Mouse (Mus musculus): Measurements from ENCODE around the gene Rbp1.

Gene Rbp1

GRCm38 (mm10) chr9:98425351-98425880, 2.7 kb downstream of the Rbp1 start:
- DNase-seq: no peak

- no peak for DNase-seq
These were observed 5.3 kb downstream of the Rbp1 start for GRCm38 (mm10) chr9:98427906-98428517.

GRCm38 (mm10) chr9:98428783-98429182, 6.0 kb downstream of the Rbp1 start:
- DNase-seq: peak; percentile 57 to 81

GRCm38 (mm10) chr9:98429806-98430205, 7.0 kb downstream of the Rbp1 start:
- peak; percentile 34 to 70 for DNase-seq

- DNase-seq: no peak
These were observed 7.8 kb downstream of the Rbp1 start for GRCm38 (mm10) chr9:98430528-98430927.

GRCm38 (mm10) chr9:98433021-98433420, 10.3 kb downstream of the Rbp1 start:
- DNase-seq: no peak

GRCm38 (mm10) chr9:98433956-98434588, 11.3 kb downstream of the Rbp1 start:
- no peak for DNase-seq

- no peak for DNase-seq
These were observed 15.1 kb downstream of the Rbp1 start for GRCm38 (mm10) chr9:98437819-98438218.

GRCm38 (mm10) chr9:98439091-98439490, 16.3 kb downstream of the Rbp1 start:
- no peak for DNase-seq

GRCm38 (mm10) chr9:98442638-98443037, 19.9 kb downstream of the Rbp1 start:
- DNase-seq: peak in 1 of 2 experiments; percentile 42

GRCm38 (mm10) chr9:98445359-98446149, 22.8 kb downstream of the Rbp1 start:
- DNase-seq: no peak

GRCm38 (mm10) chr9:98450976-98451375, 28.2 kb downstream of the Rbp1 start:
- no peak for DNase-seq

- no peak for DNase-seq
These were observed 43.9 kb downstream of the Rbp1 start for GRCm38 (mm10) chr9:98466709-98467108.

- no peak for DNase-seq
These were observed 57.5 kb downstream of the Rbp1 start for GRCm38 (mm10) chr9:98480172-98480749.

GRCm38 (mm10) chr9:98482256-98482655, 59.5 kb downstream of the Rbp1 start:
- no peak for DNase-seq

- DNase-seq: no peak
These were observed 62.3 kb downstream of the Rbp1 start for GRCm38 (mm10) chr9:98485020-98485419.

- no peak for DNase-seq
These were observed 63.1 kb downstream of the Rbp1 start, which contains the start of gene Rbp2 for GRCm38 (mm10) chr9:98485815-98486214. Gene Rbp2 (plus strand): TSS chr9:98486115.

- DNase-seq: peak; percentile 78 to 84
These were observed 64.5 kb downstream of the Rbp1 start for GRCm38 (mm10) chr9:98487273-98487672.

GRCm38 (mm10) chr9:98489532-98489931, 66.8 kb downstream of the Rbp1 start:
- no peak for DNase-seq

- DNase-seq: peak in 1 of 2 experiments; percentile 36
These were observed 67.4 kb downstream of the Rbp1 start for GRCm38 (mm10) chr9:98490128-98490527.

GRCm38 (mm10) chr9:98491071-98491470, 68.3 kb downstream of the Rbp1 start:
- DNase-seq: no peak

- DNase-seq: no peak
These were observed 69.5 kb downstream of the Rbp1 start for GRCm38 (mm10) chr9:98492212-98492611.

GRCm38 (mm10) chr9:98492821-98493220, 70.1 kb downstream of the Rbp1 start:
- DNase-seq: no peak

All from lung, postnatal 4 days (tissue).